Mouse (Mus musculus): ENCODE data around the gene Dynll2.

Gene Dynll2

DNA sequence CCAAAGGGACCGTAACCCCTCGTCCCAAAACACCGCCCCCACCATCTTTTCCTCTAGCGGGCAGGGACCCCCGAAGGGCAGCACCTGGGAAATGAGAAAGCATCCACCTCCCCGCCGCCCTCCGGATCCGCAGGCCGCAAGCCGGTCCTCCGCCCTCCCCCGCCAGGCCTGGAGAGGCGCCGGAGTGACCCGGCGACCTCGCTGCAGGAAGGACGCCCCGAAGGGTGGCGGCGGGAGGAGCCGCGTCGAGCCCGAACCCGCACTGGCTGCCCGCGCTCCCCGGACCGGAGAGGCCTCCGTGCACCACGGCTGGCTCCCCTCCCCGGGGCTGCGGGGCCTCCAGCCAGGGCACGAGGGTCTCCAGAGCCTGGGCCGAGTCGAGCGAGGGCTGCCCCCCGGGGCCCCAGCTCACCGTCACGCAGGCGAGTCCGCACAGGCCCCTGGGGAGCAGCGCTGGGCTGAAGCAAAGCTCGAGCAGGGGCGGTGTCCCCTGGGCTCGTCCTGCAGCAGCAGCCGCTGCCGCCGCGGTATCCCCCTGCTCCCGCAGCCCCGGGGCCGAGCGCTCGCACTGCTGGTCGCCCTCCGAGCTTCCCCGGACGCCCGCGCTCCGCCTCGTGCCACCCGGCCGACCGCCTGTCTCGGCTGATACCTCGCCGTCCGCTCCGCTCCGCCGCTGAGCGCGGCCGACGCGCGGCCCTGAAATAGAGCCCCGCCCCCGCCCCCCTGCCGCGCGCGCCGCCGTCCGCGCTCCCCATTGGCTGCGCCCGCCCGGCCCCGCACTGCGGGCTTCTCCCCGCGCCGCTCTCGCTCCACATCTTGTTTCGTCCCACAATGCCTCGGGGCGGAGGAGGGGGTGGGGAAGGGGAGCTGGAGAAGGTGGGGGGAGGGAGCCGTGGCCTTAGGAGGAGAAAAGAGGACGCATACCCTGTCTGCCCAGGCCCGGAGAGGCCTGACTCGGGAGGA, at the start of gene Dynll2:
Dynll2 (minus strand) TSS at position 703 of the 963 bp plus-strand sequence.
- peak; percentile 91 for DNase-seq

DNA sequence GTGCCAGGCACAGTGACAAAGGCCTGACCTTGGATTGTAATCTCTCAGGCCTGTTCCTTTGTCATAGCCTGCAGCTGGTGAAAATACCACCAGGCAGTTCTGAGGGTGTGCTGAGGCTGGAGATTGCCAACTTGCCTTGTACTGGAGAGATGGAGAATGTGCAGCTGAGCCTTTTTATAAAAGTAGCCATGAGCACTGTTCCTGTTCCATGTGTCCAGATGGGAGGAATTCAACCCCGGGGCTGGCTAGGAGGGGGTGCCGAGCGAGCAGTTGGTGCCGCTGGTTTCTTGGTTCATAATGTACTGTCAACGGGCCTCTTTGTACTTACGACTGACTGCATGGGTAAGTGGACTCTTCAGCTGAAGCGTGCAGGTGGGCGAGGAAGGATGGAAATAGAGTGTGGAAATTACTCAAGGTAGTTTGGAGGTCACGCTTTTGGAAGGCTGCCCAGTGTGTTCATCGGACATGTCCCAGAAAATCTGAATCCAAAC, 49.5 kb upstream of the Dynll2 start:
- peak; percentile 25 for DNase-seq

DNA sequence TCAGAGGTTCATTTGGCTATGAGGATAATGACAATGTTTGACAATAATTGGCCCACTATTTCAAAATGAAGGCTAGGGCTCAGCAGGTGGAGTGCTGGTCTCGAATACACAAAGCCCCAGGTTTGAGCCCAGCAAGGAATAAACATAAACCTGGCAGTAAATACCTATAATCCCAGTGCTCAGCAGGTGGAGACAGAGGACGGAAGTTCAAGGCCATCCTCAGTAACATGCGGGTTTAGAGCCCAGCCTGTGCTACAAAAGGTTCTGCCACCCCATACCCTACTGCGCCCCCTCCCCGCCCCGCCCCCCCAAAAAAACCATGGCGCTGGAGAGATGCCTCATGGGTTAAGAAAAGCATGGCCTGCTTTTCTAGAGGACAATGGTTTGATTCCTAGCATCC, 48.6 kb upstream of the Dynll2 start:
- DNase-seq = no peak

DNA sequence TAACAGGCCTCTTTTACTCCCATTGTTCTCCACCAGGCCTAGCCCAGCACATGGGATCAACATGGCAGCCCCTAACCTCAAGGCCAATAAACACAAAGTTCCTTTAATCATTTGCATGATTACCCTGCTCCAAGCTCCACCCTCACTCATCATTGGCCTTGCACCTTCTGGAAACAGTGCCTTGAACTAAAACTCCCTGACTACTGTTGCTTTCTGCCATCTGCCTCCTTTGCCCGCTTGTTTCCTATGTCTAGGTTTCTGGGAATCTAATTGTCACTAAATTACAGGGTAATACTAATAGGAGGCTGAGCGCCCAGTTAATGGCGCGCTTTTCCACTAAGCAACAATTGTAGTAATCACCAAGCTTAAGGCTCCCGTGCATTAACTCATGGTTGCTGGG, 44.4 kb upstream of the Dynll2 start:
- no peak for DNase-seq

DNA sequence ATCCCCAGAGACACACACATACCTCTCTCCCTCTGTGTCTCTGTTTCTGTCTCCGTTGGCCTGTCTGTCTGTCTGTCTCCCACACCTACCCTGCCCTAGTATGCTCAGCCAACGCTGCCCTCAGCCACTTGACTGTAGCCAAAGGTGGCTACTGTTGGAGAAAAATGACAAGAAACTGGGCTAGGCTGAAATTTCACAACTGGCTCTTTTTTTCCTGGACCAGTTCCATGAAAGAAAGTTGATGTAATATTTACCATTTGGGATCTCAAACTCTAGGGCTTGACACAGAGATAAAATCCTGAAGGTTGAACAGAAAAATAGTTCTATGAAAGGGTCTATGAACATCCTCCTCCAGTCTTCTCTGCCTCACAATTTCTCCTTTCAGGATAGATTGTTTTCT, 43.5 kb upstream of the Dynll2 start:
- no peak for DNase-seq

DNA sequence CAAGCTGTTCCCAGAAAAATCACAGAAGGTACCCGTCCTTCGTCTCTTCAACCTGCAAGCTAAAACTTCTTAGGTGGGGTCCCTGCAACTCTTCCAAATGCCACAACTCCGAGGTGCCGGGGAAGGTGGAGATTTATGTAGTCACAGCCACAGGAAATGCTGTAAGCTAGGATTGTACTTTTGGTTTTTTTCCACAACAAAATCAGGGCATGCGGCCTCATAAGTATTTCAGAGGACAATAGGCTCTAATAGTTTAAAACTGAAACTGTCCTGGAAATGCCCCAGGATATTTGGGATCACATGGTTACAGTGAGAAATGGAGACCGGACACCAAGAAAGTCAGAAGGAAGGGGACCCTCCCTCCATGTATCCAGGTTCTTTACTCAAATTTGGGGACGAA, 42.9 kb upstream of the Dynll2 start:
- DNase-seq = no peak

DNA sequence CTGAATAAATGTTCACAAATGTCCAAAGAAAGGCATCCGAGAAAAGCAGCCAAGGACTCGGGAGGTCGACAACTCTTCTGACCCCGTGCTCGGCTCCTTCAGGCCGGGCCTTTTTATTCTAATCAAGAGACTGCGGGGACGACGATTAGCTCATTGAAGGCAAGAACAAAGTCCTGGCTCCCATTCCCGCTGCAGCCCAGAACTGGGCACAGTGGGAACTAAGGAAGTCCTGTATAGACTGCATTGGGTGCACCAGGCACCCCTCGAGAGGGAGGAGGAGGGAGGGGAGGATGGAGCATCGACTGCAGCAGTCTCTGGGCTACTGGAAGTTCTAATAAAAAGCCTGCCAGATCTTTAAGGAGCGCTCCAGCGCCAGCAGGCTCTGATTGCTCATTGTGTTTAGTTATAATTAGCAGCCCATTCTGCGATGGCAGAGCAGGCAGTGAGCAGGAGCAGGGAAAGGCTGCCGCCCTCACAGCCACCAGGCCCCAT, 40.9 kb upstream of the Dynll2 start:
- DNase-seq = no peak

DNA sequence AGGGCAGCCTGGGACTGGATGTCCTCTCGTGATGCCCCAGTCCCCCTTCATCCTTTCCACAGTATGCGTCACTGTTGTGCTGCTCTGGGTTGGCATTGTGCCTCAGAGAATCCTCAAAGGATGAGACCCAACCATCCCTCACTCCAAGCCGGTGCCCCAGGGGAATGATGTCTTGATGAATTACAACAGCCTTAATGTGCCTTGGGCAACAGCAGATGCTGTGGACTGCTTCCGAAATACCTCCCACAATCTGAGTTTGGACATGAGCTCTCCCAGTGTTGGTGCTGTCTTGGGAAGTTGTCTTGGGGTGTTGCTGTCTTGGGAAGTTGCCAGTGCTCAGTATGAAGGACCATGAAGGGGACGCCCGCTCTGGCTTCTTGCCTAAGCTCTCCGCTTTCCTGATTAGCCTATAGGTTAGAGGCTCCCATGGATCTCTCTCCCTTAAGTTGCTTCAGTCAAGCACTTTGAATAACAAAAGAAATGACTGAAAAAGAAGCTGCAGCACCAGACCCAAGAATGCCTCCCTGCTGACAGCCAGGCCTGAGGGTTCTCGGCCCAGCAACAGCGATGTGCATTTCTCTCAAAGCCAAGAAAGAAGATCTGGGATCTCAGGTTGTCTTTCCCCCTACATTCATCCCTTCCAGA, 40.2 kb upstream of the Dynll2 start:
- no peak for DNase-seq

DNA sequence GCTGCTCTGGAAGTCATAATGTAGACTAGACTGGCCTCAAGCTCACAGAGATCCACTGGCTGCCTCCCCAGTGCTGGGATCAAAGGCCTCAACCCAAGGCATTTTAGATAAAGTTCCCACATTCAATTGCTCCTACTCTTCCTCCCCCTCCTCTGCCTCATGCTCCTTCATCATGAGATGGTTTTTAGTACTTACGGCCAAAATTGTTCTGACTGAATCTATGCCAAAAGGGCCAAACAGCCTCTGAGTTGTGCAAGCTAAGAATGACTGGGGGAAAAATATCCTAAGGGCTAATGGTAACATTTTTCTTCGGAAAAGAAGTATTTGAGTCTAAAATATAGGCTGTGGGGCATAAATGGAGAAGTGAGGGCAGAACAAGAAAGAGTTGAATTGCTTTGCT, 36.6 kb upstream of the Dynll2 start:
- no peak for DNase-seq

DNA sequence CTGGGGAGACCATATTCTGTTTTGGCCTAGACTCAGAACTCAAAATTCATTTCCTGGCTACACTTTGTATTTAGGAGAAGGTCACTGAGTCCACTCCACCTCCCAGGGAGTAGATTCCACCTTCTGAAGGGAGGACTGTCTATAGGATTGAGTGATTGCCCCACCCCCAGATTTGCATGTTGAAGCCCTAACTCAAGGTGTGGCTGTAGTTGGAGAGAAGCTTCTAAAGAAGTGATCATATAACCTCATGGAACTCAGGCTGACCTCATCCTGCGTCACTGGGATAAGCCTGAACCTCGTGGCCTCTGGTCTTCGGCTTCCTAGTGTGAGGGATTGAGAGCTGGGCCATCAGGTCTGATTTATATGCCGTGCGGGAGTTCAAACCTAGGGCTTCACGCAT, 28.5 kb upstream of the Dynll2 start:
- no peak for DNase-seq

DNA sequence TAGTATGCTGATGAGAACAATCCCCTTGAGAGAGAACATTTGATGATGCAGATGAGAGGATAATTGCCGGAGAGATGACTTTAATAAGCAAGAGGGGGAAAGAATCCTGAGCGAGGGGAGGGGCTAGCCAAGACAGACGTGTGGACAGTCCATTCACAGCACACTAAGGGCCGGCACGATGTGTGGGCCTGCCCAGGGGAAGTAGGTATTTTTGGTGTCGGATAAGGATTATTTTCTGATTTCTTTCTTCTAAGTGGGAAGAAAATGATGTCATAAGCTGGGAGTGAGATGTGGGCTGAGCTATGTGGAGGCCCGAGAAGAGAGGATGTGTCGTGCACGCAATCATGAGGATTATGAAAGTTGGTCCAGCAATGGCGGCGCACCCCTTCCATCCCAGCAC, 27.8 kb upstream of the Dynll2 start:
- DNase-seq = no peak

DNA sequence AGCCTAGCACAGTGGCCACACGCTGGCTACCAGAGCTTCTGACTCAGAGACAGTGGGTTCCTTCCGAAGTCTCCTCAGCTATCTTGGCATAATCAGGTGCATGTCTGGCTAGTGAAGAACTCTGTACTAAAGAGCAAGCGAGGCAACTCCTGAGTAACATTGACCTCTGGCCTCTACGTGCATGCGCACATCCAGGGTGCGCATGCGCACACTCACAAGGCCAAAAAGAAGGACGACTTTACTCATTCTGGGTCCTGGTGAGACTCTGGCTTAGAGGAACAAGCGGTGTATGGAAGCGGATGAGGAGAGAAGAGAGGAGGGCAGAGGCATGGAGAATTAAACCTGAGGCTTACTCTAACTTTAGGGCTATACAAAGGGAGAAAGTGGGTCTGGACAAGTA, 26.3 kb upstream of the Dynll2 start:
- DNase-seq = no peak

DNA sequence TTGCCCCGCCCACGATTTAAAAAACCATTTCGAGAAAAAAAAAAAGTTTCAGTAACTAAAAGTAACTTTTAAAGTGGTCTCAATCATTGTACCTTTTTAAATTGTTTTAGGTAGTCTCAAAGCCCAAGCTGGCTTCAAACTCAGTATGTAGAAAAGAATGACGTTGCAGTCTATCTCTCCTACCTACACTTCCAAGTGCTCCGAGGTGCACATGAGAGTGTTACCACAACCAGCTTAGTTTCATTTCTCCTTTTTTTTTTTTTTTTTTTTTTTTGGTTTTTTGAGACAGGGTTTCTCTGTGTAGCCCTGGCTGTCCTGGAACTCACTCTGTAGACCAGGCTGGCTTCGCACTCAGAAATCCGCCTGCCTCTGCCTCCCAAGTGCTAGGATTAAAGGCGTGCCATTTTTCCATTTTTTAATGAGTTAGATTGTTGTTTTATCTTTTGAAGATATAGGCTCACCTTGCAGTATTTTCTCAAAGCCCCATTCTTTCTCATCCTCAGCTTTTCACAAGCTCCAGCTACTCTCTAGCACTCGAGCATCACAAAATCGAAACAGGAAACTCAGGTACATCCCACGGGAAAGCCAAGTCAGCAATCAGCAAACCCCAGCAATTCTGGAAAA, 25.4 kb upstream of the Dynll2 start:
- no peak for DNase-seq

DNA sequence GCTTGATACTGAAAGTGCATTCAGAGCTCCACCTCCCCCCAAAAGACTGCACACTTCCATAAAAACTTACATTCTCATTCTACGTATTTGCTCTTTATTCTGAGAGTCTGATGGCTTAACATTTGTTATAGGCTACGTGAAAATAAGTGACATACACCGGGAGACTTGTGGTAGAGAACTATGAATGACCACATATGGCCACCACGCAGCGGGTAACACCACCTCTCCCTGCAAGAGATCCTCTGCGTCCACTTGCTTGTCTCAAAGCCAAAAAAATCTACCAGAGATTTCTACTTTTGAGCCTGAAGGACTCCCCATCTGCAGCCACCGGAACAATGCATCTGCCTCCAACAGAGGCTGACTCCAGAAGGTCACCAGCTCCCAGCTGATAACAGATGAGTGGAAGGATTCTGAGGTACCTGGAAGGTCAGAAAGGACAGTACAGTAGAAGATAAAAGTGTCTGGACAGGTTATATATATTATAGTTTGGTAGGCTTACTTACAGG, 24.6 kb upstream of the Dynll2 start:
- DNase-seq = no peak

DNA sequence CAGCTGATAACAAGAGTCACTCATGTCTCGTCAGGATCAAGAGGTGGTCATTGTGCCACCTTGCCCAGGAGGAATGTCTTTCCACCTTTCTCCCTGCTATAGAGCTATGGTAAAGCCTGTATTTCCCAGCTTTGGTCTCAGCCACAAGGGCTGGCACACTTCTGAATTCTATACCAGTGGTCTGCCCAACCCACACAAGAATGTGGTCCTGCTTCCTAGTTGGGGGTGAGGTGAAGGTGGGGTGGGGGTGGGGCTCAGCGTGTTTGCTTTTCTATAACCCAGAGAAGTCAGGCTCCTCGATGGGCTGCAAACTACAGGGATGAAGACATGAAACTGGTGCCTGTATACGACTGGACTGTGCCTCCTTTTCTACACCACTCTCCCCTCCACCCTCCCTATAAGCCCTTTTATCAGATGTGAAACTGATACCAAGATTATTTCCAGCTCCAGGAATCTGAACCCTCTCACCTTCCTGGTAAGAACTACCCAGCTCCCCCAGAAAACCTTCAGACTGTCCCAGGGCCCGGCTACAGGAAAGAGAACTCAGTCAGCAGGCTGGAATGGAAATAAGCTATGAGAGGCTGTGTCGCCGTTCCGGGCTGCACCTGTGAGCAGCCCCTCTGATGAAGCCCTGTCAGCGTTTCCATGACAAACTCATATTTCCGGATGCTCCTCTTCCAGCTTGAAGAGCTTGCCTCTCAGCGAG, 24.0 kb upstream of the Dynll2 start:
- DNase-seq = no peak

DNA sequence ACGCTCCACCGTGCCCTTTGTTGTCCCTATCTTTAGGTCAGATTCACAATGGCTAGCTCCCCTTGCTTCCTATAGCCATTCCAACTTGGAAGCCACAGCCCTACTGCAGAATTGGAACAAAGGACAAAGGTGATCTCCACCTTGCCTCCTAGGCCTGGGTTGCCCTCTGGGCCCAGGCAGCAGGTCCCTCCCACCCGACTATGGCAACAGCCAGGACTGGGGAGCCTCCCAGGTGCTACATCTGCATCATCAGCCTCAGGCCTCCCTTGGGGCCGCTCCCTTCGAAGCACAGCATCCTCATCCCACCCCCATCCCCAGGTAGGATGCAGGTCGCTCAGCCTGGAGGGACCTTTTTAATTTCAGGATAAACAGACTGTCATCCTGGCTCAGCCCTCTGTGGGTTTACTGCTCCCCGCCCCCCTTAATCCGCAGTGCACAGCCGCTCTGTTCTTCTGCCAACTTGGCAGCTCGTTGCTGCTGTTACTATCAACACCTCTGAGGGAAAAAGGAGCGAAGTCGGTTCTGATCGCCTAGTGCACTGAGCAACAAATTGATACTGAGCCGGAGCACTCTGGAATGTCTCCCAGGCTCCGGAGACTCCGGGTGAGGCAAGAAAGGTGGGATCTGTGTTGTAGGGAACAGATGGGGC, 22.3 kb upstream of the Dynll2 start:
- DNase-seq = peak; percentile 72

DNA sequence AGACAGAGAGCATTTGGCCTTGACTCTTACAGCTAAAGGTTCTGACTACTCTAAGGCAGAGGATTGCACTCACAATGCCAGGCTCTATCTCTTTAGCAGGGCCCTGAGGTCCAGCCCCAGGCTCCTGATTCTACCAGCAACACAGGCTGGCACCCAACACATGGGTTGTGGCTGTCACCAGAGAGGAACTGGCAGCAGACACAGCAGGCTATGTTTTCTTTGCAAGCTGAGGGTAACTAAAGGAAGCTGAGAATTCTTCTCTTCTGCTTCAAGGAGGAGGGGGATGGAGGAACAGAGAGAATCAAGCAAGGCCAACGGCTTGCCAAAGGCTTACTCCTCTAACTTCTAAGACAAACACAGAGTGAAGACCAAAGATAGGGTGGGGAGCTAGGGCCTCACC, 21.3 kb upstream of the Dynll2 start:
- DNase-seq = no peak

DNA sequence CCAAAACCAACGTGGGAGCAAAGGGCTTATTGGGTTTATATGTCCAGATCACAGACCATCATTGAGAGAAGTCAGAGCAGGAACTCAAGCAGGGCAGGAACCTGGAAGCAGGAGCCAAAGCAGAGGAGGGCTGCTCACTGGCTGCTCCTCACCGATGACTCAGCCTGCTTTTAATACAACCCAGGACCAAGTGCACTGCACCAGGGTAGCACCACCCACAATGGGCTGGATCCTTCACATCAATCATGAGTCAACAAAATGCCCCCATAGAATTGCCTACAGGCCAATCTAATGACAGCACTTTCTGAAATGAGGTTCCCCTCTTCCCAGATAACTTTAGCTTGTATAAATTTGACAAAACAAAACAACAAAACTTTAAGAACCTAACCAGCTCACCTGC, 16.8 kb upstream of the Dynll2 start:
- no peak for DNase-seq

DNA sequence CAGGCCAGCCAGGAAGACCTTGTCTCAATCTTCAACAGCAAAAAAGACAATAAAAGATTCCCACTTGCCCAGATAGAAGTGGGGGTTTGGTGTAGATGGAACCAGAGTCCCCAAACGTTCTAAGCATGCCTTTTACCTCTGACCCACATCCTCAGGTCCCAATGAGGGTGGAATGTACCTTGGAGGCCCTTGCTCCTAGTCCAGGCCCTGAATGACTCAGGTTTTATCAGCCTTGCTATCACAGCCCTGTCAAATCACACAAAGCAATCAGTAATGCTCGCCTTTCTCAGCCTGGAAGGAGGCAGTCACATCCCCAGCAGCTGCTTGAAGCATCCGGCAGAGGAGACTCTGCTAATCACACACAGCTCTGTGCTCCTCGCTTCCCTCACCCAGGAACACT, 15.4 kb upstream of the Dynll2 start:
- DNase-seq = no peak

DNA sequence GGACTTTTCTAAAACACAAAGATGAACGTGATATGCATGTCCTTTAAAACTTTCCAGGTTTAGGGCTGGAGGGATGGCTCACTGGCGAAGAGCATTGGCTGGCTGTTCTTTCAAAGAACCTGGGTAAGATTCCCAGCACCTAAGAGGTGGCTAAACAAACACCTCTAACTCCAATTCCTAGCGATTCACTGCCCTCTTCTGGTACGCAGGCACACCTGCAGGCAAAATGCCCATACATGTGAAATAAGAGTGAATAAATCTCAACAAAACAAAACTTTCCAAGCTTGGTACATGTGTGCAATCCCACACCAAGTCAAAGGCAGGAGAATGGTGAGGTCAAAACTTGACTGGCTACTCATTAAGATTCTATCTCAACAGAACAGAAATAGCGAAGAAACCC, 12.4 kb upstream of the Dynll2 start:
- no peak for DNase-seq

DNA sequence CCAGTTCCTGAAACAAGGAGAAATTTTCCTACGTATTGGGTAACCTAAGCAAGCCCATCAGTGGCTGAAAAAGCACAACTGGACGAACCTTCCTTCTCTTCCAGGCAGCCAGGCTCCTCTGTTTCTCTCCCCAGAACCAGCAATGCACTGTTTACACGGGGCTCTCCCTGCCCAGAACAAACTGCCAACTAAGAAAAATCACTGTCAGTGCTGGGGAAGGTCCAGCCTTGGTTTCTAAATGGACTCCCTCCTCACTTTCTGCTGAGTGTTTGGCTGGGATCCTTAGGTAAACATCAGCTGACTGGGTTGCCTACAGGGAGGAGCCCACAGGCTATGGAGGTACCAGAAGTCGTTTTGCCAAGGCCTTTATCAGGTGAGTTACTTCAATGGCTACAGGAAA, 4.5 kb upstream of the Dynll2 start:
- DNase-seq = no peak

DNA sequence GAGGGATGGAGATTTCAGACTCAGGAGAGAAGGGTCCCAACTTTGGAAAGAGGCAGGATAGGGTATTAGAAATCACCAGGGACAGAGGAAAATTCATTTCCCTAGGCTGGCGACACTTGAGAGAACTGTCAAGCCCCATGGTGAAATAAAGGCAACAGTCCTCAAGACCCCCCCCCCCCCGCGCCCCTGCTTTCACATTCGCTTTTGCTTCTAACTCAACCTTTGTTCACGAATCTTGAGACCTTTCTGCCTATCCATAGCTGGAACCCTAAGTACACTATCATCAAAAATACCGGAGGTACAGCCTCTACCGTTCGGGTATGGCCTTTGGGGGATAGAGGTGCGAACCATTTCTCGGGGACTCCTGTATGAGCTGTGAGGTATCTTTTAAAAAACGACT, 528 bp upstream of the Dynll2 start:
- DNase-seq = no peak

All from cerebellum, adult 9-11 months (tissue).